Mouse (Mus musculus) cerebellum, postnatal 36 days (tissue): ENCODE data around the gene Magi1.
"Not testable (repeated sequence)": the region's sequence is repeated elsewhere in the genome, so short reads cannot be mapped to it uniquely, and the experiment has no call there.

ENCODE experiments used
- DNase-seq, 2 experiments: peaks; one replicate each; pipeline ENCODE4 v3.0.0; 2021 to 2022; ENCODE audit warnings: mixed read lengths in 2 of 2

Magi1 gene

GRCm38 (mm10) chr6:94043461-94043860, 240.3 kb downstream of the Magi1 start:
- no peak for DNase-seq

- DNase-seq = peak in 1 of 2 experiments; percentile 28
Measured at GRCm38 (mm10) chr6:94040093-94040492, 243.6 kb downstream of the Magi1 start.

GRCm38 (mm10) chr6:94038897-94039296, 244.8 kb downstream of the Magi1 start:
- DNase-seq = no peak

GRCm38 (mm10) chr6:94036554-94036953, 247.2 kb downstream of the Magi1 start:
- DNase-seq = no peak

GRCm38 (mm10) chr6:94026361-94026760, 257.4 kb downstream of the Magi1 start:
- DNase-seq = no peak

GRCm38 (mm10) chr6:94022437-94022836, 261.3 kb downstream of the Magi1 start:
- no peak for DNase-seq

GRCm38 (mm10) chr6:94021239-94021962, 262.3 kb downstream of the Magi1 start:
- DNase-seq = no peak

GRCm38 (mm10) chr6:94020566-94020965, 263.2 kb downstream of the Magi1 start:
- no peak for DNase-seq

- DNase-seq = no peak
Measured at GRCm38 (mm10) chr6:94019935-94020334, 263.8 kb downstream of the Magi1 start.

- DNase-seq = no peak
Measured at GRCm38 (mm10) chr6:94013761-94014160, 270.0 kb downstream of the Magi1 start.

GRCm38 (mm10) chr6:94011947-94012346, 271.8 kb downstream of the Magi1 start:
- no peak for DNase-seq

- no peak for DNase-seq
Measured at GRCm38 (mm10) chr6:94011521-94011920, 272.2 kb downstream of the Magi1 start.

GRCm38 (mm10) chr6:94008577-94008976, 275.1 kb downstream of the Magi1 start:
- no peak for DNase-seq

- DNase-seq = not testable (repeated sequence)
Measured at GRCm38 (mm10) chr6:94003586-94003985, 280.1 kb downstream of the Magi1 start.

GRCm38 (mm10) chr6:93996841-93997485, 286.8 kb downstream of the Magi1 start:
- DNase-seq = no peak

- DNase-seq = no peak
Measured at GRCm38 (mm10) chr6:93987561-93987960, 296.2 kb downstream of the Magi1 start.

GRCm38 (mm10) chr6:93985111-93985510, 298.6 kb downstream of the Magi1 start:
- DNase-seq = peak; percentile 44 to 60

- DNase-seq = no peak
Measured at GRCm38 (mm10) chr6:93983551-93983950, 300.2 kb downstream of the Magi1 start.

- DNase-seq = no peak
Measured at GRCm38 (mm10) chr6:93981211-93981610, 302.5 kb downstream of the Magi1 start.

GRCm38 (mm10) chr6:93979241-93979640, 304.5 kb downstream of the Magi1 start:
- no peak for DNase-seq

GRCm38 (mm10) chr6:93968721-93969120, 315.0 kb downstream of the Magi1 start:
- DNase-seq = no peak

GRCm38 (mm10) chr6:93962757-93963336, 320.9 kb downstream of the Magi1 start:
- no peak for DNase-seq

GRCm38 (mm10) chr6:93961782-93962181, 321.9 kb downstream of the Magi1 start:
- DNase-seq = no peak

- no peak for DNase-seq
Measured at GRCm38 (mm10) chr6:93957172-93957571, 326.5 kb downstream of the Magi1 start.
